Mouse (Mus musculus) lung, embryonic 16.5 days (tissue): ENCODE data around the gene Atp8a2. TPM values are rescaled to one million over a fixed set of nuclear protein-coding genes. Genes with fewer than 3 reads are reported as not detected.
A peak's percentile ranks its signal among the peaks of the same experiment; 100 is the strongest.

Experiments
- ATAC-seq: fragments of 200-750 bp; cut with Nextera tagmentation; 2 replicates; pipeline ENCODE4 v1.8.0; 2017; ENCODE audit warnings: low read depth, mild to moderate bottlenecking, moderate library complexity
- H3K27ac ChIP-seq: fragments of 300-500 bp; sonication (generic); 2 replicates; pipeline ENCODE4 v1.5.1; 2014; ENCODE audit warnings: mild to moderate bottlenecking, control low read depth, low read length
- H3K27me3 ChIP-seq: fragments of 300-500 bp; sonication (generic); 2 replicates; pipeline ENCODE4 v1.6.1; 2014; ENCODE audit warnings: low read depth, low read length, mixed read lengths; ENCODE audit not compliant: control insufficient read depth, insufficient read depth
- H3K36me3 ChIP-seq: fragments of 300-500 bp; sonication (generic); 2 replicates; pipeline ENCODE4 v1.6.1; 2014; ENCODE audit warnings: low read length; ENCODE audit not compliant: control insufficient read depth, insufficient read depth
- H3K4me1 ChIP-seq: fragments of 300-500 bp; sonication (generic); replicated peaks from 2 replicates; pipeline ENCODE4 v1.6.1; 2014; ENCODE audit warnings: low read length, mixed read lengths; ENCODE audit not compliant: control insufficient read depth, insufficient read depth
- H3K4me2 ChIP-seq: fragments of 300-500 bp; sonication (generic); 2 replicates; pipeline ENCODE4 v1.6.1; 2014; ENCODE audit warnings: low read depth, low read length, control low read depth
- H3K4me3 ChIP-seq: fragments of 300-500 bp; sonication (generic); 2 replicates; pipeline ENCODE4 v1.5.1; 2014; ENCODE audit warnings: mild to moderate bottlenecking, low read length, control low read depth
- H3K9ac ChIP-seq: fragments of 300-500 bp; sonication (generic); 2 replicates; pipeline ENCODE4 v1.6.1; 2014; ENCODE audit warnings: low read length, control low read depth
- H3K9me3 ChIP-seq: fragments of 300-500 bp; sonication (generic); 2 replicates; pipeline ENCODE4 v1.6.1; 2016; ENCODE audit warnings: low read length; ENCODE audit not compliant: control insufficient read depth
- WGBS: fragments of 180-500 bp; shearing (Covaris S2); extraction: QIAGEN DNeasy Blood & Tissue Kit; methylation state at CpG from one replicate; pipeline ENCODE4 v1.1.7; 2014; 5-methylcytosine and 5-hydroxymethylcytosine counted together
- polyA plus RNA-seq: library from polyadenylated mRNA; unstranded; fragments of >200 nt; fragmentation: Nextera tagmentation; extraction: Ambion mirVana; gene quantifications from 2 replicates; pipeline ENCODE4 v1.2.1, GENCODE M21; 2015

Gene Atp8a2
- polyA plus RNA-seq, 1 experiment from 2014 or later: 0.88 TPM

DNA sequence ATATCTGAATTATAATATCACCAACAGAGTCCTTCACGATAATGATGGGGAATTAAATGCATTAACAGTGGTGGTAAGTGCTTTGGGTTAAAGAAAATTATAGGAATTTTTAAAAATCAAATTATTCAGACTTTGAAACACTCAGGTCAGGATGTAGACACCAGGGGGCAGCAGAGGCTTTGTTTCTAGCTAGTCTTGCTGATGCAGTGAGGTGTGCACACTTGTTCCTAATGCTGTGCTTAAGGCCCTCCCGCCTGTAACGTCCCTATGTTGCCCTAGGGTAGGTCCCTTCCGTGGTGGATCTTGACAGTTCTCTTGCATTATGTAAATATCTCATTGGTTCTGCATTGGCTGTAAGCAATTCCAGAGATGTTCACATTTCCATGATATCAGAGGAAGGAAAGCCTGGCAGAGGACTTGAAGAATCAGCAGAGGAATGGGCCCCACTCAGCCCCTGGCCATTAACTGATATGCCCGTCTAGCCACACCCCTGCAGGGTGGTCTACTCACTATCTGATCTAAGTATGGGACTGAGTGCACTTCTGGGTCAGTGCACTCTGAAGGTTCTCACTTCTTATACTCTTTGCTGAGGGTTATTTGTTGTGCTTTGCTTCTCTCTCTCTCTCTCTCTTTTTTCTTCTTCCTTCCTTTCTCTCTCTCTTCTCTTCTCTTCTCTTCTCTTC is 591.2 kb downstream of the Atp8a2 start:
- ATAC-seq: no peak
- H3K27ac ChIP-seq: no peak overlapping the region
- WGBS: 13% methylated on average over 5 of the region's 5 CpGs
- H3K9me3 ChIP-seq: no peaks in the 10 kb centered on the region
- H3K4me1 ChIP-seq: no peaks in the 10 kb centered on the region
- H3K9ac ChIP-seq: no peak overlapping the region
- H3K4me3 ChIP-seq: no peak overlapping the region
- H3K27me3 ChIP-seq: peaks cover 2% of the 10 kb centered on the region; the same call in 1 of the 2 replicates
- H3K36me3 ChIP-seq: no peaks in the 10 kb centered on the region
- no peak overlapping the region for H3K4me2 ChIP-seq

DNA sequence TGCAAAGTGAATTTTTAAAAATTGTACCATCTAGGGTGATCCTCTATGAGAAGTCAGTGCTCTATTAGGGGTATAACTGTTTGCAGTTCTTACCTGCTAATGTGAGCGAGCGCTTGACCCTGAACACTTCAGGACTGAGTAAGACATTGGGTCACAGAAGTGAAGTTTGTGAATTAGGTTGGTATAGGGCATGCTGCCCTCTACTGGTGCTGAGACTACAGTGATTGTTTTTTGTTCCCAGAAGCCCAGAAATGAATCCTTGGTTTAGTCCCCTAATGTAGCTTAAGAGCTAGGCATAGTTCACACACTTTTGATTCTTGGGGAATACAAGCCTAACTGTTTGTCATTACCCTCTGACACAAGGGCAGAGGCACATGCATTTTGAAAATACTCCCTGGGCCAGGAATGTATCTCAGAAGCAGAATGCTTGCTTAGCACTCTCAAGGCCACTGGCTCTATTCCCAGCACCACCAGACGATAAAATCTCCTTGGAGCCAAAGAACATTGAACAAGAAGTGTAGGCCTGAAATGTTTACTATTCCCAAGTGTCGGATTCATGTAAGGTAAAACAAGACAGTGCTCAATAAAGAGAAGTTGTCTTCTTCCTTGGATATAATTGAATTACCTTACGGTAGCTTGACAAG is 592.9 kb downstream of the Atp8a2 start:
- 48% methylated on average over 5 of the region's 5 CpGs for WGBS
- H3K4me2 ChIP-seq: no peak overlapping the region
- no peak overlapping the region for H3K4me3 ChIP-seq
- no peaks in the 10 kb centered on the region for H3K9me3 ChIP-seq
- H3K36me3 ChIP-seq: no peaks in the 10 kb centered on the region
- no peak overlapping the region for H3K9ac ChIP-seq
- H3K4me1 ChIP-seq: no peaks in the 10 kb centered on the region
- ATAC-seq: no peak
- H3K27me3 ChIP-seq: peaks cover 2% of the 10 kb centered on the region; the same call in 1 of the 2 replicates
- H3K27ac ChIP-seq: no peak overlapping the region

DNA sequence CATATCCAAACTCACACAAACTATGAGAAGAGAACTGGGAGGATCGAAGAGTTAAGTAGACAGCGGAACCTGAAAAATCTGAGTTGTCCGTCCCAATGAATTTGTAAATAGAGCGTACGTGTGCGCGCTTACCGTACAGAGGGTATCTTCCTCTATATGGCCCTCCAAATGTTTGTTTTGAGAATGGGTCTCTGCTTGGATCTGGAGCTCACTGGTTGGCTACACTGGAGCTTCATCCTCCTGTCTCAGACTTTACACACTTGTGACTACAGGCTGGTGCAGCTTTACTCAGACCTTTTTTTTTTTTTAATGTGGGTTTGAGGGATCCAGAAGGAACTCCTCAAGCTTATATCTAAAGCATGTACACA is 598.7 kb downstream of the Atp8a2 start:
- Histone ChIP-seq H3K27me3 (peaks cover 2% of the 10 kb centered on the region; the same call in 1 of the 2 replicates), H3K4me2 (peak overlapping the region; percentile 74), H3K9me3 (no peaks in the 10 kb centered on the region), H3K27ac (peak overlapping the region; percentile 35; the same call in 1 of the 2 replicates), H3K4me1 (peaks cover 11% of the 10 kb centered on the region), H3K9ac (peak overlapping the region; percentile 83), H3K4me3 (peak overlapping the region; percentile 81), H3K36me3 (peaks cover 5% of the 10 kb centered on the region)
- WGBS: under 1% methylated on average over 8 of the region's 8 CpGs
- ATAC-seq: peak; percentile 36

DNA sequence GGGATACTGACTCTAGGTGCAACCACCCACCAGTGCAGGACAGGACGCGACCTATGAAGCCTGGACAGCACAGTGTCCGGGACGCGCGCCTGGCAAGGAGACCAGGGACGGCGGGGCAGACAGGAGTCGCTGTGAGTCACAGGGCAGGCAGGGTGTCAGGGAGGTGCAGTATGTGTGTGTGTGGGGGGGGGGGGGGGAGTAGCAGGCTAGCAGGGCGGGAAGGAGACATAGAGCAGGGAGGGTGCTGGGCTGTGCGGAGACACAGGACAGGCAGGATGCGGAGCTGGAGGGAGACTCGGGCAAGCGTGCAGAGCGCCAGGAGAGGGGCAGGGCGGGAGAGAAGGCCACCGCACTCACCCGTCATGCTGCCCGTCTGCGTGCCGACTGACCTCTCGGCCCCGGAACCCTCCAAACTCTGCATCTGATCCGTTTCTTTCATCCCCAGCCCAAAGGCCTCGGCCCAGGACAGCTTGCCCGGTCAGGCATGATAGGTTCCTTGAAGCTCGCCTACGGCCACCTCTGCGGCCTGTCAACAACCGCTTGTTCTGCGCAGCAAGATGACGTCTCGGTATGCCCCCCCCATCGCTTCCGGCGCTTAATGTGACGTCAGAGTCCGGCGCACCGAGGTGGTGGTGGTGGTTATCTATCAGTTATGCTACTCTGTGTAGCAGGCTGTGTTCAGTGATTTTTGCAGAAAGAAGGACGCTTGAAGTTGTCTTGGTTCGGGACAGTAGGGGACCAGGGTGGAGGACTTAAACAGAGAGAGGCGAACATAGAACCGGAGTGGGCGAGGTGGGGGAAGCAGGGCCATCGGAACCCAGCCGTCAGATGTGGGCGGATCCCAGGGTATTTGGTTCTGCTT is 599.4 kb downstream of the Atp8a2 start, which contains the start of gene Cdadc1:
Gene Cdadc1 (minus strand): TSS at position 562 of the 862 bp plus-strand sequence.
- peak; percentile 91 for ATAC-seq
- peak within 1 kb of the TSS; percentile 35; the same call in 1 of the 2 replicates for H3K27ac ChIP-seq

DNA sequence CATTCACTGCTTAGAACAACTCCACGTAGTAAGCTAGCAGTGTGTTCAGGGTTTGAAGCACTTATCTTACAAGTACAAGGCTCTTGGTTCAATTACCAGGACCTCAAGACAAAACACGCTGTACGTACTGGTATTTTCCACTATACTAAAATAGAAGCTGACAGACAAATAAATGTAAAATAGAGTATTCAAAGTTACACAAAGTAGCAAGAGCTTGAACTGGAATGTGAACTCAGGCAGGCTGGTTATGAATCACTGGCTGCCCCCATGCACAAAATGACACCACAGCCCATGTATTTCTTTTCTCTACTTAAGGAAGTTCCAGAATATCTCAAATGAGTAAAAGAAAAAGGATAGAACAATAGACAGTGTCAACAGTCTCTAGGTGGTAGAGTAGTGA is 602.0 kb downstream of the Atp8a2 start:
- H3K9ac ChIP-seq: no peak overlapping the region
- no peak overlapping the region for H3K4me2 ChIP-seq
- H3K36me3 ChIP-seq: peaks cover 15% of the 10 kb centered on the region
- H3K27ac ChIP-seq: no peak overlapping the region
- WGBS: 91% methylated on average over 3 of the region's 3 CpGs
- ATAC-seq: no peak
- H3K27me3 ChIP-seq: no peaks in the 10 kb centered on the region
- peaks cover 11% of the 10 kb centered on the region for H3K4me1 ChIP-seq
- no peak overlapping the region for H3K4me3 ChIP-seq
- no peaks in the 10 kb centered on the region for H3K9me3 ChIP-seq

More for the DNA sequence above, 599.4 kb downstream of the Atp8a2 start, which contains the start of gene Cdadc1:
- Histone ChIP-seq H3K36me3 (peaks cover 6% of the 10 kb centered on the region), H3K4me3 (peak within 1 kb of the TSS; percentile 81), H3K4me1 (peaks cover 11% of the 10 kb centered on the region), H3K9ac (peak within 1 kb of the TSS; percentile 83), H3K9me3 (no peaks in the 10 kb centered on the region), H3K4me2 (peak within 1 kb of the TSS; percentile 83), H3K27me3 (no peaks in the 10 kb centered on the region)
- under 1% methylated on average over 37 of the region's 48 CpGs for WGBS

DNA sequence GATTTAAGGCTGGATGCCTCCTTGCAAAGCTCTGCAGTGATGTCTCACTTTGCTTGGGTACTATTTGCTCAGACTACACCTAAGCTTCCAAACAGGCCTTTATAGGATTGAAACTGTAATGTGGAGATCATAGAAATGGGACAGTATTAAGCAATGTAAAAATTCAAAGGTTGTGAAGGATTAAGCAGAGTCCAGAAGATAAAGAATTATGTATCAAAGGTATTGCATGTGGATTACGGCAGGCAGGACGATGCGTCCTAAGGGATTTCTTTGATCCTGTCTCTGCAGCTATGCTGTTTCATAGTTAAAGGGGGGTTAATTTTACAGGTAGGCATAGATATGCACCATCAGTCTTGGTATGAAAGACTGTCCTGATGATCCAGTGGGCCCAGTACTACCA is 604.4 kb downstream of the Atp8a2 start:
- no peaks in the 10 kb centered on the region for H3K27me3 ChIP-seq
- peaks cover 6% of the 10 kb centered on the region for H3K4me1 ChIP-seq
- WGBS: 90% methylated on average over 3 of the region's 3 CpGs
- H3K36me3 ChIP-seq: peaks cover 32% of the 10 kb centered on the region
- H3K9ac ChIP-seq: no peak overlapping the region
- ATAC-seq: no peak
- H3K9me3 ChIP-seq: no peaks in the 10 kb centered on the region
- no peak overlapping the region for H3K4me2 ChIP-seq
- no peak overlapping the region for H3K27ac ChIP-seq
- no peak overlapping the region for H3K4me3 ChIP-seq

DNA sequence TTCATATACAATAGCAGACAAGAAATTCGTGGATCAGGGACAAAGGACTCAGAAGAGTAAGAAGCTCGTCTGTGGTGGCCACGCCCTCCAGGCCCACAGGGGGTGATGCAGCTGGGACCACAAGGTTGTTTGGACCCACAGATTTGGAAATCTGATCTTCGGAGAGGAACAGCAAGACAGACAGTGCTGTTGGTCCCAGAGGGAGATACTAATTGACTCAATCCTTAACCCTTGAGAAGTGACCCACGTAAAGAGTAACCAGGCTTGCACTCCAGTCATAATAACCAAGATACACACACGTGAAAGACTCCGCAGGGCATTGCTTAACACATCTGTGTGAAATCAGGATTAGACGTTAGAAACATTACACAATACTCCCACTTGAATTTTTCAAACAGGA is 605.1 kb downstream of the Atp8a2 start:
- peaks cover 32% of the 10 kb centered on the region for H3K36me3 ChIP-seq
- H3K27ac ChIP-seq: no peak overlapping the region
- no peaks in the 10 kb centered on the region for H3K27me3 ChIP-seq
- ATAC-seq: no peak
- H3K4me3 ChIP-seq: no peak overlapping the region
- no peak overlapping the region for H3K4me2 ChIP-seq
- WGBS: 83% methylated on average over 8 of the region's 8 CpGs
- H3K4me1 ChIP-seq: peaks cover 4% of the 10 kb centered on the region
- H3K9ac ChIP-seq: no peak overlapping the region
- H3K9me3 ChIP-seq: no peaks in the 10 kb centered on the region

DNA sequence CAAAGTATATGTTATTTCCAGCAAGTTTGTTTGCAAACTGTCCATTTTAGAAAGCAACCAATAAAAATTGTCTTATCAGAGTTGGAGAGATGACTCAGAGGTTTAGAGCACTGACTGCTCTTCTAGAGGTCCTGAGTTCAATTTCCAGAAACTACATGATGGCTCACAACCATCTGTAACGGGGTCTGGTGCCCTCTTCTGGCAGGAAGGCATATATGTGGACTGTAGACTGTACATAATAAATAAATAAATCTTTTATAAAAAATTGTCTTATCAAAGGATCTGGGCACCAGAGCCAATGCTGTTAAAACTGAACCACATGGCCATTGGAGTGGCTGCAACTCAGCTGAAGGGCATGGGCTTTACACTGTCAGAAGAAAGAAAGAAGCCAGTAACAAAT is 606.4 kb downstream of the Atp8a2 start:
- no peaks in the 10 kb centered on the region for H3K4me1 ChIP-seq
- no peak overlapping the region for H3K27ac ChIP-seq
- H3K9me3 ChIP-seq: no peaks in the 10 kb centered on the region
- ATAC-seq: no peak
- 55% methylated on average over 1 of the region's 1 CpGs for WGBS
- H3K9ac ChIP-seq: no peak overlapping the region
- peaks cover 39% of the 10 kb centered on the region for H3K36me3 ChIP-seq
- no peak overlapping the region for H3K4me3 ChIP-seq
- H3K27me3 ChIP-seq: no peaks in the 10 kb centered on the region
- H3K4me2 ChIP-seq: no peak overlapping the region
